Mouse (Mus musculus) layer of hippocampus, postnatal 25 days (tissue): ENCODE measurements at regions not wholly inside any gene's neighbourhood (a gene's known extent, or its start where the extent isn't known, plus 50 kb on each side); places are given as distances from the start of the nearest gene placed in this dataset.

Source experiments
- DNase-seq, 2 experiments: peaks; one replicate each; pipeline ENCODE4 v3.0.0; 2022; ENCODE audit warnings: mixed read lengths in 2 of 2, low spot score in 1 of 2; ENCODE audit errors: extremely low spot score in 1 of 2

GRCm38 (mm10) chr5:45055276-45055959 lies 255.9 kb upstream of the Ldb2 start:
- DNase-seq: no peak

- no peak for DNase-seq
These were observed 249.9 kb upstream of the Ldb2 start for GRCm38 (mm10) chr5:45049410-45049809.

DNA sequence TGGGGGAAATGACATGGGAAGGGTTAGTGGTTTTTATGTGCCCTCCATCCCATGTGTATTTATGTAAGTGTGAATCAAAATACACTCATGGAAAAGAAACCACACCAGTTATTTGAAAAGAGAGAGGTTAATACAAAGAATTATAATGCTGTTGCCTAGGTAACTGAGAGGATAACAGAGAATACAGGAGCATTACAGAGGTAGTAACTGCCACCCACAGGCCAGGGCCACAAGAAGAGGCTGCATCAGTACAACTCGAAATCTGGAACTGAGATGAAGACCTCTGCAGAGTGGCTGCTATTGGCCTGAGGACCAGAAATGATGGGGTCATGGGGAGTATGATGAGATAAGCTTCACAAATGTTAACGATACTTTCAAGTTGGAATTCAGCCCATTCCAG lies 243.4 kb upstream of the Ldb2 start:
- DNase-seq: no peak

DNA sequence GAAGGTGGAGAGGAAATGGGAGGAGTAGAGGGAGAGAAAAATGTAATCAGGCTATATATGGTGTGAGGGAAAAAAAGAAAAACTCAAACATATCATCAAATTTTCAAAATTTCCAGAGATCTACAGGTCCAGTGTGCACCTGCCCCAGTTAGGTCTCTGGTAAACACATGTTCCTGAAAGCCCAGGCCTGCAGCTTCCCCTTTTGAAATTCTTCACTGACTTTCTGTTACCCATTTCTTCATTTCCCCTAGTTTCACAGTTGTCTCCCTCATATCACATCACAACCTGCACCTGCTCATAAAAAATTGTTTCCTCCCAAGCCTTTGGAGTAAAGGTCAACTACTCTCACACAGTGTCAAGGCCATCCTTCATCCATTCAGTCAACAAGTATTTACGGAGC lies 236.9 kb upstream of the Ldb2 start:
- DNase-seq: no peak

- no peak for DNase-seq
These were observed 233.7 kb upstream of the Ldb2 start for GRCm38 (mm10) chr5:45033146-45033545.

- no peak for DNase-seq
These were observed 228.4 kb upstream of the Ldb2 start for GRCm38 (mm10) chr5:45027876-45028275.

GRCm38 (mm10) chr5:45025383-45025782 lies 225.9 kb upstream of the Ldb2 start:
- no peak for DNase-seq

DNA sequence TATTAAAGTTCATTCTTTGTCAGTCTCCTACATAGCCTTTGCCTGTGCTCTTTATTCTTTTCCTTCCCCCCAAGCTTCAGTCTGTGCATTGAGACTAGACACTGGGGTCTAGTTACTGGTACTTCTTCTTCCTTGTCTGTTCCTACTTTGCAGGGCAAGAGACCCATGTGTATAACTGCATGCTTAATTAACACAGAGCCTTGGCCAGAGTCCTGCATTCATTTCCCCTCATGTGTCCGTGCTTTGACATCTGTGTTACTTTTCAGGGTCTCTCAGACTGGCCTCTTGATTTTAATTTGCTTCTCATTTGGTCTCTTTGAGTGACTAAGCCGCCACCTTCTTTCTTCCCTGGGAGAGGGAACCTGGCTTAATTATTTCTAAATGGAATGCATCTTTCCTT lies 208.4 kb upstream of the Ldb2 start:
- DNase-seq: no peak

DNA sequence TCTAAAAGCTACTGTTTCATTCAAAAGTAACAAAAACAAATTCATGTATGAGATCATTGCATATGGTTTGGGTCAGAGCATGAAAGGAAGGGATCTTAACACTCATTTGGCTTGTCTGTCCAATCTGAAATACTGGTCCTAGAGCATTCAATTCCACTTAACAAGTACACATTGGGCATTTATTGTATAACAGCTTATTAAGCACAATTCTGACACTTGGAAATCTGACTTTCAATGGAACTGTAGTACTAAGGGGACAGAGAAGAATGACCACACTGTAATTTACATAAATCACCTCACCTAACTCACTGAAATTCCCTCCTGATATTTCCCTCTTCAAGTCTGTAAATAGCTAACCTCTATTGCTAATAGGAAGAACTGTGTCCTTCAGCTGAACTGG lies 201.5 kb upstream of the Ldb2 start:
- no peak for DNase-seq

DNA sequence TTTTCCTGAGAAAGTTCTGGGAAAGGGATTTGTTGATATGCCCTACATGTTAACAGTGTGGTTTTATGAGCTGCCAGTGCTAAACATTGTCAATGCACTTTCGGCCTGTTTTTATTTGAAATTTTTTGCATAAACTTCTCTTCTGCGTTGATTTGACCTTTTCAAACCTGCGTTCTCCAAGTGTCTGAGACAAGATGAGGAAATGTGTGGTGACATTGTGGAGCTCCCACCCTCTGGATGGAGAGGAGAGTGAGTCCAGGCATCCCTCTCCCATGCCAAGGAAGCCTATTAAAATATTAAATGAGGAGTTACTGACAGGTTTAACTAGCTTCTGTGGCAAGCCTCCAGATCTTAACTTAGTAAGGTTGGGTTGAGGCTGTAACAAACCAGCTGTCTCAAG lies 199.6 kb upstream of the Ldb2 start:
- DNase-seq: no peak

DNA sequence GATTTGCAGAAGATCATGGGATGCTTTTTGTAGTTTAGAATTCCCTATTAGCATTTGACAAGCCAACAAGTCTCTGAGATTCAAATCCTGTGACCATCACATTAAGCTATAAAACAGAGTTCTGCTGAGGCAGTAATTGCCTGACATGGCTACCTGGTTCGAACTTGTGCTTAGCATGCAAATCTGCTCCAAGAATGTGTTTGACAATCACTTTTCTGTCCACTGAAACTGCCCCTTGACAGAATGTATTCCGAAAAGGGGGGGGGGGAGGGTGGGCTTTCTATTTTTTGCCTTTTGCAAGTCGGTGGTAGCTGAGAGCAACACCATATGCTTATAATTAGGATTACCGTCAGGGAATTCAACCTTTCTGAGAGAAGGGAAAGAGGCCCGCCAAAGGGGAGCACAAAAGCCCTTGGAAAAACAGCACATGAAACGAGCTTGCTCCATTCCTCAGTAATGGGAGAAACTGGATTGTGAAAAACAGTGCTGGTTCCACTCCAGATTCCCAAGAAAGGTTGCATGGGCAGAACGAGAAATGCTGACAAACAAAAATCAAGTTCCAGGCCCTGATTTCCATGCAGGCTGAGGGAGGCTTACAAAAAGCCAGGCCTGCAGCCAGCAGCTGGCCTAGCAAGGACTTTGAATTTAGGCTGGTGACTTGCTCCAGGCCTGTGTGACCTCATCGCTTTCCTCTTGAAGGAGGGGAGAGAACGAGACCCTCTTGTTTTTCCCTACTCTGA lies 176.1 kb upstream of the Ldb2 start:
- DNase-seq: peak in 1 of 2 experiments; percentile 3

DNA sequence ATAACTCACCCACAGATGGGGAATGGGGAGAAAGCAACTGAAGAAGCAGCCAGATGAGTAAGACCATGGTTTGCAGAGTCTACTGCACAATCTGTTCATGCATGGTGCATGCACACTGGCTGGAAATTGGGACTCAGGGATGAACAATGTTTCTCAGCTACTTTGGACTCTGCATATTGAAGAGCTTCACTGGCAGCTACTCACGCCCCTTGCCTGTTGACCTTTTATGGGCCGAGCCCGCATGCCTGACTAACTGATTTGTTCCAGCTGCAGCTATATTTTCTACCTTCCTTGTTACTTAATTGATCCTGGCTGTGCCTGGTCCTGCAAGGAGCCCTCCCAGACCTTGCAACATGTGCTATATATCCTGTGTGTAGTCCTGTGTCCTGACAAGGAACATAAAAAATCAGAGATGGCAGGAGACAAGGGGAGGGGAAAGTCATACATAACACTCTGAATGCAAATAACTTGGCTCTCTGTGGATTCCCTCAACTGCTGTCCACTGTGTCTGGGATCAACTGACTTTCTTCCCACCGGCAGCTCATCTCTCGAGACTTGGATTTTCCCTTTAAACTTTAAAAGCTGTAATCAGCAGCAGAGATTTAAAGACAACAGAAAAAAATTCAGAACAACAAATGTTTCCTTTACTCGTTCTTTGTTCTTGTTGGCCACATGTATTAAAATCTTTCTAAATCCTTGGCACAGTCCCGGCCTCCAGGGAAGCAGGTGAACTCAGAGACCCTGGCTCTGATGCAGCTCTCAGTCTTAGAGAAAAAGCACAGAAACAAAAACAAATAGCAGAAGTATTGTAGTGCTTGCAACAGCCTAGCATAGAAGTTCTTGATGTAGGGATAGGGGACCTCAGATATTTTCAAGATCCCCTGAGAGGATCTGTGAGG lies 143.8 kb upstream of the Ldb2 start:
- DNase-seq: no peak

- no peak for DNase-seq
These were observed 143.1 kb upstream of the Ldb2 start for GRCm38 (mm10) chr5:44942575-44942974.

GRCm38 (mm10) chr5:44925476-44925875 lies 126.0 kb upstream of the Ldb2 start:
- no peak for DNase-seq

- no peak for DNase-seq
These were observed 122.8 kb upstream of the Ldb2 start for GRCm38 (mm10) chr5:44922129-44922775.

- no peak for DNase-seq
These were observed 118.3 kb upstream of the Ldb2 start for GRCm38 (mm10) chr5:44917816-44918213.

DNA sequence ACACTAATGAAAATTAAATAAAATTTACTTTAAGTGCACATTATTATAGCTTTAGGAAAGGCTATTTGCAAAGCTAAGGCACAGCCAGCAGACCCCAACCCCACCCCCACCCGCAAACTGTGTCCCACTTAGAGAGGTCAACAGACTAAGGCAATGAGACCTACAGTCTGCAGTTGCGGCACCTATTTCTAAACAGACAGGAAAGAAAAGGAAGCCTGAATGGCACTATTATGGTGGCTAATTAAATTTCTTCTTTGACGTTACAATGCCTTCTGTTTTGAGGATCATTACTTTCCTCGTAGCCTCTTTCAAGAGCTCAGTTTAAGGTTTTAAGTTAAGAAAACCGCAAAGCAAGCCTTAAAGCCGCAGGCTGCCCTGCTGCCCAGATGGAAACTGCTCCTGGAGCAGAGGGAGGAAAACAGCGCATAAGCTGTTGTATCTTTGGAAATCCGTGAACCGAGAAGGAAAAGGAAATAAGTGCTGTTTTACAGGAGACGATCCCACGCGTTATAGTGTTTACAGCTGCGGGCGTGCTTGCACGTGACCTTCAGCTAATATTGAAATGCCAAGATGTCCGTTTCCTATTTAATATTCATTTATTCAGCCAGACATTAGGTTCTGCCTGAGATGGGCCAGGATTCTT lies 117.8 kb upstream of the Ldb2 start:
- no peak for DNase-seq

- DNase-seq: no peak
These were observed 103.1 kb upstream of the Ldb2 start for GRCm38 (mm10) chr5:44902541-44902940.

DNA sequence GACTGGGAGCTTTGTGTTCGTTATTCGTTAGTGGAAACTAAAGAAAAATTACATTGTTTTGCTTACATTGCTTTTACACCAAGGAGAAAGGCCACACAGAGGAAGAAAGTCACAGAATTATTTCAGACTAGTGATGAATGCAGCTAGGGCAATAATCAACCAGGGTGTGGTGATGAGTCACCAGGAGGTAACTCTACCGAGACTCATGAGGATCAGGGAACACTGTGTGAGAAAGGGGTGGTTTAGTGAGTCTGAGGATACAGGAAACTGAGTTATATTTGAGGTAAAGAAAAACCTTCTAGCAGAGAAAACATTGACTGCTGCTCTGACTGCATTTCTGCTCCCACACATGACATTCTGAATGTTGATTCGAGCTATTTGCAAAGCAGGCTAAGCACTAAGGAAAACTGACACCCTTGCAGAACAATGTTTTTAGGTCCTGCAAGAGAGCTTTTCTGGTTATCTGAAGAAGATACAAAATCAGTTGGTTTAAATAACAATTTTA lies 87.1 kb upstream of the Ldb2 start:
- DNase-seq: no peak

- no peak for DNase-seq
These were observed 77.5 kb upstream of the Ldb2 start for GRCm38 (mm10) chr5:44876946-44877345.
